Mouse (Mus musculus) heart, embryonic 11.5 days (tissue): Measurements from ENCODE around the gene Stag3. TPM values are rescaled to one million over a fixed set of nuclear protein-coding genes. Genes with fewer than 3 reads are reported as not detected.

Source experiments
- ATAC-seq: fragments of 200-750 bp; cut with Nextera tagmentation; replicated peaks from 2 replicates; pipeline ENCODE4 v1.8.0; 2017; ENCODE audit warnings: moderate library complexity; ENCODE audit not compliant: insufficient number of reproducible peaks, low FRiP score, low TSS enrichment
- H3K27ac ChIP-seq: fragments of 300-500 bp; sonication (generic); 2 replicates; pipeline ENCODE4 v1.5.1; 2014; ENCODE audit warnings: mild to moderate bottlenecking, low read depth, low read length
- H3K27me3 ChIP-seq: fragments of 300-500 bp; sonication (generic); 2 replicates; pipeline ENCODE4 v1.6.1; 2014; ENCODE audit warnings: mild to moderate bottlenecking, low read length, mixed read lengths; ENCODE audit not compliant: control insufficient read depth, insufficient read depth
- H3K36me3 ChIP-seq: fragments of 300-500 bp; sonication (generic); 2 replicates; pipeline ENCODE4 v1.6.1; 2014; ENCODE audit warnings: mild to moderate bottlenecking, low read length, moderate library complexity, mixed read lengths; ENCODE audit not compliant: control insufficient read depth, insufficient read depth
- H3K4me1 ChIP-seq: fragments of 300-500 bp; sonication (generic); 2 replicates; pipeline ENCODE4 v1.6.1; 2014; ENCODE audit warnings: low read length; ENCODE audit not compliant: control insufficient read depth, insufficient read depth
- H3K4me2 ChIP-seq: fragments of 300-500 bp; sonication (generic); 2 replicates; pipeline ENCODE4 v1.6.1; 2014; ENCODE audit warnings: mild to moderate bottlenecking, moderate library complexity
- H3K4me3 ChIP-seq: fragments of 300-500 bp; sonication (generic); 2 replicates; pipeline ENCODE4 v1.5.1; 2014; ENCODE audit warnings: low read depth, low read length
- H3K9ac ChIP-seq: fragments of 300-500 bp; sonication (generic); 2 replicates; pipeline ENCODE4 v1.6.1; 2014; ENCODE audit warnings: mild to moderate bottlenecking, low read depth, low read length, moderate library complexity
- H3K9me3 ChIP-seq: fragments of 300-500 bp; sonication (generic); replicated peaks from 2 replicates; pipeline ENCODE4 v1.6.1; 2016; ENCODE audit warnings: low read length; ENCODE audit not compliant: control insufficient read depth
- WGBS: fragments of 180-500 bp; shearing (Covaris S2); extraction: QIAGEN DNeasy Blood & Tissue Kit; methylation state at CpG from one replicate; pipeline ENCODE4 v1.1.7; 2014; ENCODE audit not compliant: insufficient replicate concordance; 5-methylcytosine and 5-hydroxymethylcytosine counted together
- polyA plus RNA-seq: library from polyadenylated mRNA; unstranded; fragments of >200 nt; fragmentation: Nextera tagmentation; extraction: Ambion mirVana; gene quantifications from 2 replicates; pipeline ENCODE4 v1.2.1, GENCODE M21; 2014

Stag3 gene
- polyA plus RNA-seq, 1 experiment from 2014 or later = 1.8 TPM

DNA sequence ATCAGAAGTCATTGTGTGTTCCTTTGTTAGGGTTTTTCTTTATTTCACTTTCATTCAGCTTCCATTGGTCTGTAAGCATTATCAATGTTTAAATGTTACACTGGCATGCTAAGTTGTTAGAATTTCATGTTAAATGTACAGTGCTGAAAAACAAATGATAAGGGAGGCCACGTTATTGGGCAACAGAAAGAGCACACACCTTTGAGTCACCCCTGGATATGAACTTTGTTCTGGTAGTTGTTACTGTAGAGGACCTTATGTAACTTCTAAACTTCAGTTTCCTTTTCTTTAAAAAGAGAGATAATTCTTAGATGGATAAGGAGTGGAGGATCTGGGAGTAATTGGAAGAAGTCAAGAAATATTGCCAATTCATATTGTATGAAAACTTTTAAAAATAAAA lies 11.6 kb downstream of the Stag3 start:
- Histone ChIP-seq H3K9me3 (no peaks in the 10 kb centered on the region), H3K4me2 (no peak overlapping the region), H3K9ac (no peak overlapping the region), H3K4me3 (no peak overlapping the region), H3K27me3 (no peaks in the 10 kb centered on the region), H3K36me3 (no peaks in the 10 kb centered on the region), H3K27ac (no peak overlapping the region), H3K4me1 (no peaks in the 10 kb centered on the region)
- no peak for ATAC-seq
- 73% methylated on average over 1 of the region's 1 CpGs for WGBS

DNA sequence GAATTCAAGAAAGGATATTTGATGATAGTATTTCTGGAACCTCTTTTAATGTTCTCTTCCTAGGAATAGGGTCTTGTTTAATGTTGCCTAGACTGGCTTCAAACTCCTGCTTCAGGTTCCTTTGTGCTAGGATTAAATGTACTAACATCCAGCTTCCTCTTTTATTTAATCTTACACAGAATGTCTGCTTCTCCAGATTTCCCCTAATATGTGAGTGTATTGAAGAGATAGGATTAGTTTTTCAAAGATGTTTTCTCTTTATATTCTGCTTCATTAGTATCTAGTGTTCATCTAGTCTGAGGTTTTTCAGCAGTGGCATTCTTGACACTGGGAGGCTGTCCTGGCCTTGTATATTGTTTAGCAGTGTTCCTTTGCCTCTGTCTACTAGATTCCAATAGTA lies 14.1 kb downstream of the Stag3 start:
- Histone ChIP-seq H3K9me3 (no peaks in the 10 kb centered on the region), H3K4me2 (no peak overlapping the region), H3K36me3 (no peaks in the 10 kb centered on the region), H3K4me3 (no peak overlapping the region), H3K4me1 (no peaks in the 10 kb centered on the region), H3K9ac (no peak overlapping the region), H3K27ac (no peak overlapping the region), H3K27me3 (no peaks in the 10 kb centered on the region)
- no peak for ATAC-seq

- Histone ChIP-seq H3K27me3 (no peaks in the 10 kb centered on the region), H3K9ac (no peak overlapping the region)
- no peak for ATAC-seq
Observed at GRCm38 (mm10) chr5:138299613-138300012, 19.6 kb downstream of the Stag3 start.

DNA sequence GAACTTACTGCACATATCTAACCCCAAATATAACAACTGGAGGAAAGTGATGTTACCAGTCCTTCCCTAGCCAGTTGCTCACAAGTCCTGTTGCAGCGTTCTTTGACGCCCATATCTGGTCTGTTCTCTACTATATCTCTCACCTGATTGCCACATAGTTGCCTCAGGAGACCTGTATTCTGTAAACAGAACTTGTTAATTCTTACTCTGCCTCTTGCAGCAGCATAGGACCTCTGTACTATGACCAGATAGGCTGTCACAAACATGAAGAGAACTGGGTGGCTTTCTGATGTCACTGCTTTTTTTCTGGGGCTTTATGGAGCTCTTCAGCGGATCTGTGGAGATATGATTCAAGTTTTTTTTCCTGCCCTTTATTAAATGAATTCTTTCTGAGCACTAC lies 32.8 kb downstream of the Stag3 start:
- no peak overlapping the region for H3K9ac ChIP-seq
- H3K27ac ChIP-seq = no peak overlapping the region
- H3K4me2 ChIP-seq = no peak overlapping the region
- no peak overlapping the region for H3K4me3 ChIP-seq
- WGBS = 78% methylated on average over 3 of the region's 3 CpGs
- H3K27me3 ChIP-seq = no peaks in the 10 kb centered on the region
- no peaks in the 10 kb centered on the region for H3K36me3 ChIP-seq
- no peaks in the 10 kb centered on the region for H3K9me3 ChIP-seq
- H3K4me1 ChIP-seq = no peaks in the 10 kb centered on the region
- ATAC-seq = no peak

More at GRCm38 (mm10) chr5:138299613-138300012, 19.6 kb downstream of the Stag3 start:
- no peaks in the 10 kb centered on the region for H3K36me3 ChIP-seq
- no peaks in the 10 kb centered on the region for H3K4me1 ChIP-seq
- no peaks in the 10 kb centered on the region for H3K9me3 ChIP-seq
- H3K4me3 ChIP-seq = no peak overlapping the region
- 66% methylated on average over 2 of the region's 2 CpGs for WGBS
- no peak overlapping the region for H3K27ac ChIP-seq
- H3K4me2 ChIP-seq = no peak overlapping the region

DNA sequence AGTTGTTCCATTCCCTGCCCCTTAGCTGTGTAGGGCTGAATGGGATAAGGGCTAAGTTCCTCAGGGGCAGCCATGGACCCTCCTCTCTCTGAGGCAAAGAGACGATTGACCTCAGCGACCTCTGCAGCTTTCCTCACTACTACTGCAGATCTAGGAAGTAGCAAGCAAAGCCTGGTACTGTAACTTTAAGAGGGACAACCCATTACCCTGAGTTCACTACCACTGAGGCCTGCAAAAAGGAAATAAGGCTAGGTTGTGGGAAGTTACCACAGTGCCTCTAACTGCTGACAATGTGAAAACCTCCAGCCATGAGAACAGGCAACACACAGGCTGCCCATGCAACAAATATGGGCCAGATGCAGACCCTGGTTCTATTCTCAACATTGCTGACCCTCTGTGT lies 61.6 kb downstream of the Stag3 start, which contains the start of gene Pvrig:
Gene Pvrig (plus strand): TSS at position 301 of the 400 bp plus-strand sequence.
- H3K27ac ChIP-seq = no peak within 1 kb of the TSS
- H3K9me3 ChIP-seq = no peaks in the 10 kb centered on the region
- no peak for ATAC-seq
- no peaks in the 10 kb centered on the region for H3K27me3 ChIP-seq
- H3K36me3 ChIP-seq = no peaks in the 10 kb centered on the region
- no peaks in the 10 kb centered on the region for H3K4me1 ChIP-seq
- no peak within 1 kb of the TSS for H3K4me3 ChIP-seq
- H3K4me2 ChIP-seq = no peak within 1 kb of the TSS
- H3K9ac ChIP-seq = no peak within 1 kb of the TSS
- WGBS = 82% methylated on average over 2 of the region's 2 CpGs

DNA sequence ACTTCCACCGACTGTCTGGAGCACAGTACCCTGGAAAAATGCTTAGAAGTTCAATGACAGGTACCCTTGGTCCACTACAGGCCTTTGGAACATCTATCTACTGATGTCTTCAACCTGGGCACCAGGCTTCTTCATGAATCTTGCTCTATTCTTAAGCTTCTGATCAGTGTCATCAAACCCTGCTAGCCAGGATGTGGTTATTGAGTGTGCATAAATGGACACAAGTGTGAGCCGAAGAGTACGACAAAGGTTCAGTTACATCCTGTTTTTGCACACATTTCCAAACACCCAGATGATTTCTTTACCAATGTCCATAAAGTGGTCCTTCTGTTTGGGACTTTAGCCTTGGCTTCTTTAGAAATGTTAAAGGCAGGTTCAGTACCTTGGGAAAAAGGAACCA lies 63.2 kb downstream of the Stag3 start:
- H3K4me2 ChIP-seq = no peak overlapping the region
- no peak overlapping the region for H3K27ac ChIP-seq
- no peak overlapping the region for H3K4me3 ChIP-seq
- WGBS = 80% methylated on average over 3 of the region's 3 CpGs
- H3K4me1 ChIP-seq = no peaks in the 10 kb centered on the region
- H3K36me3 ChIP-seq = no peaks in the 10 kb centered on the region
- ATAC-seq = no peak
- no peaks in the 10 kb centered on the region for H3K27me3 ChIP-seq
- H3K9me3 ChIP-seq = no peaks in the 10 kb centered on the region
- no peak overlapping the region for H3K9ac ChIP-seq

Other genes with a start within 250 kb of the Stag3 start
- not detected in 2 replicates for gene Smok3c, start 227.0 kb upstream of the Stag3 start, polyA plus RNA-seq
- gene Zkscan1, start 195.2 kb upstream of the Stag3 start, polyA plus RNA-seq = 13.0 and 18.1 TPM in 2 replicates
- 45.7 and 48.5 TPM in 2 replicates for gene Zscan21, start 163.3 kb upstream of the Stag3 start, polyA plus RNA-seq
- 8.0 and 10.0 TPM in 2 replicates for gene Zfp113, start 124.5 kb upstream of the Stag3 start, polyA plus RNA-seq
- gene Cops6, start 119.2 kb upstream of the Stag3 start, polyA plus RNA-seq = 253 and 277 TPM in 2 replicates
- gene Ap4m1, start 108.2 kb upstream of the Stag3 start, polyA plus RNA-seq = 10.2 TPM in 2 replicates
- 139 and 143 TPM in 2 replicates for gene Mcm7, start 107.8 kb upstream of the Stag3 start, polyA plus RNA-seq
- 82.8 and 85.2 TPM in 2 replicates for gene Taf6, start 92.8 kb upstream of the Stag3 start, polyA plus RNA-seq
- 31.7 and 33.7 TPM in 2 replicates for gene Cnpy4, start 92.8 kb upstream of the Stag3 start, polyA plus RNA-seq
- 4.5 and 5.9 TPM in 2 replicates for gene Mblac1, start 85.9 kb upstream of the Stag3 start, polyA plus RNA-seq
- gene Nxpe5, start 54.3 kb upstream of the Stag3 start, polyA plus RNA-seq = not detected in 2 replicates
- 71.8 and 74.4 TPM in 2 replicates for gene Lamtor4, start 24.8 kb upstream of the Stag3 start, polyA plus RNA-seq
- gene BC037034, start 16.2 kb upstream of the Stag3 start, polyA plus RNA-seq = 3.5 and 4.0 TPM in 2 replicates
- gene Gal3st4, start 7.4 kb upstream of the Stag3 start, polyA plus RNA-seq = 1.3 and 1.4 TPM in 2 replicates
- 0.10 and 0.14 TPM in 2 replicates for gene Gm43720, start 282 bp upstream of the Stag3 start, polyA plus RNA-seq
- gene Gpc2, start 235 bp upstream of the Stag3 start, polyA plus RNA-seq = 2.9 and 3.0 TPM in 2 replicates
- gene Pvrig, start 61.7 kb downstream of the Stag3 start, polyA plus RNA-seq = 0.14 TPM in 1 of 2 replicates, not detected in the other
- 21.9 and 23.6 TPM in 2 replicates for gene Zfp157, start 161.2 kb downstream of the Stag3 start, polyA plus RNA-seq